Mouse (Mus musculus) T-helper 1 cell (primary cell): ENCODE data around the gene Trex1.

Source experiments
- in situ Hi-C: fragments of 300-600 bp; cut with MboI, MseI; formaldehyde crosslinking; loops from one replicate; pipeline ENCODE4 v1.15.1; 2025; ENCODE audit warnings: high pct_unique_total_duplicates

The Trex1 gene

GRCm38 (mm10) chr9:109022866-109023685 is 36.5 kb downstream of the Trex1 start:
- in situ Hi-C loops = no loop called here

- in situ Hi-C loops = no loop called here
Observed at GRCm38 (mm10) chr9:109021428-109021827, 38.1 kb downstream of the Trex1 start.

- in situ Hi-C loops = no loop called here
Observed at GRCm38 (mm10) chr9:109016973-109017604, 42.4 kb downstream of the Trex1 start.

GRCm38 (mm10) chr9:109015397-109015796 is 44.1 kb downstream of the Trex1 start:
- in situ Hi-C loops = no loop called here

GRCm38 (mm10) chr9:109010316-109010690 is 49.2 kb downstream of the Trex1 start:
- in situ Hi-C loops = loop anchor here (5.0 kb wide), 1 partner anchor 107 kb away; no protein-coding TSS in a partner anchor

GRCm38 (mm10) chr9:109009636-109010315 is 49.8 kb downstream of the Trex1 start:
- in situ Hi-C loops = loop anchor here (5.0 to 10.0 kb wide), 3 partner anchors 108 to 785 kb away; partner anchors contain the start of gene Fbxw27

GRCm38 (mm10) chr9:109008994-109009635 is 50.4 kb downstream of the Trex1 start:
- in situ Hi-C loops = loop anchor here (5.0 to 10.0 kb wide), 2 partner anchors 603 to 786 kb away; partner anchors contain the start of gene Fbxw27

GRCm38 (mm10) chr9:109008081-109008480 is 51.5 kb downstream of the Trex1 start:
- in situ Hi-C loops = loop anchor here (5.0 to 10.0 kb wide), 2 partner anchors 604 to 787 kb away; partner anchors contain the start of gene Fbxw27
